Mouse (Mus musculus): Measurements from ENCODE around the gene Sema3f. TPM values are rescaled to one million over a fixed set of nuclear protein-coding genes. Genes with fewer than 3 reads are reported as not detected.

The Sema3f gene
- polyA plus RNA-seq, 1 experiment = 1.4 TPM

DNA sequence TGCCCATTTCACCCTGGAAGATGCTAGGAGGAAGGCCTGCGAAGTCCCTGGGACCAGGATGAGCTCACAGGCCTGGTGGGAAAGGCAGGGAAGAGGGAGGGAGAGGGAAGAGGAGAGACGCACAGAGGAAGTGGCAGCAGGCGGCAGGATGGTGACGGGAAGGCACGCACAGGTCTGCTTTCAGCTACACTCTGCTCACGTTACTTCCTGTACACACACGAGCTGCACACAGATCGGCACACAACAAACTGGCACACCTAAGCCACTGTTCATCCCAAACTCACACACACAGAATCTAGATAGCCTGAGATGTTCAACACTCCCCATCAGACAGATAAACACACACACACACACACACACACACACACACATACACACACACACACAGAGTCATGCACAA, 19.9 kb downstream of the Sema3f start:
- H3K4me2 ChIP-seq (ENCODE audit: low read depth) = no peak overlapping the region
- no peaks in the 10 kb centered on the region for H3K36me3 ChIP-seq (ENCODE audit: control insufficient read depth, insufficient read depth)
- peaks cover 47% of the 10 kb centered on the region for H3K27me3 ChIP-seq (ENCODE audit: control insufficient read depth, insufficient read depth, insufficient read length)
- H3ac ChIP-seq (ENCODE audit: control insufficient read depth, insufficient read length) = no peak overlapping the region
- H3K79me2 ChIP-seq (ENCODE audit: control insufficient read depth, insufficient read depth) = no peaks in the 10 kb centered on the region
- TF ChIP-seq SRF (IDR thresholded peaks at IDR 0.05; ENCODE audit: control insufficient read depth, insufficient read length, low read depth) = no peak
- no peak for TF ChIP-seq MYOG (IDR thresholded peaks at IDR 0.05; ENCODE audit: control insufficient read depth in 1 of 3, insufficient read depth in 1 of 3, insufficient read length in 2 of 3, low read depth in 2 of 3)
- no peak for TF ChIP-seq CEBPB (IDR thresholded peaks at IDR 0.05; ENCODE audit: insufficient read depth, poor library complexity, severe bottlenecking)
- no peak for TF ChIP-seq MYOD1 (IDR thresholded peaks at IDR 0.05; ENCODE audit: control insufficient read depth in 1 of 3, insufficient read length in 2 of 3, low read depth in 2 of 3)
- TF ChIP-seq MAX (IDR thresholded peaks at IDR 0.05; ENCODE audit: low read depth) = no peak
- no peak overlapping the region for H3K4me3 ChIP-seq

- Histone ChIP-seq H3K27me3 (ENCODE audit: control insufficient read depth, insufficient read depth, insufficient read length) (peaks cover 61% of the 10 kb centered on the region), H3ac (ENCODE audit: control insufficient read depth, insufficient read length) (no peak overlapping the region), H3K4me3 (no peak overlapping the region), H3K79me2 (ENCODE audit: control insufficient read depth, insufficient read depth) (no peaks in the 10 kb centered on the region), H3K4me2 (ENCODE audit: low read depth) (no peak overlapping the region), H3K36me3 (ENCODE audit: control insufficient read depth, insufficient read depth) (no peaks in the 10 kb centered on the region)
- TF ChIP-seq E2F4 (IDR thresholded peaks at IDR 0.05; ENCODE audit: insufficient read depth) (no peak), MAX (IDR thresholded peaks at IDR 0.05; ENCODE audit: low read depth) (no peak), MYOD1 (IDR thresholded peaks at IDR 0.05; ENCODE audit: control insufficient read depth in 1 of 3, insufficient read length in 2 of 3, low read depth in 2 of 3) (no peak), REST (IDR thresholded peaks at IDR 0.05; ENCODE audit: insufficient read depth, insufficient read length) (no peak), SRF (IDR thresholded peaks at IDR 0.05; ENCODE audit: control insufficient read depth, insufficient read length, low read depth) (no peak), TCF12 (IDR thresholded peaks at IDR 0.05; ENCODE audit: insufficient read depth, poor library complexity, severe bottlenecking) (no peak), CEBPB (IDR thresholded peaks at IDR 0.05; ENCODE audit: insufficient read depth, poor library complexity, severe bottlenecking) (no peak), POLR2AphosphoS2 (IDR thresholded peaks at IDR 0.05; ENCODE audit: insufficient read length, low read depth) (no peak), USF1 (IDR thresholded peaks at IDR 0.05; ENCODE audit: low read depth) (no peak), POLR2A (IDR thresholded peaks at IDR 0.05; ENCODE audit: insufficient read length, low read depth) (no peak), MYOG (IDR thresholded peaks at IDR 0.05; ENCODE audit: control insufficient read depth in 1 of 3, insufficient read depth in 1 of 3, insufficient read length in 2 of 3, low read depth in 2 of 3) (no peak), TCF3 (IDR thresholded peaks at IDR 0.05; ENCODE audit: insufficient read length, low read depth) (no peak)
These were observed 21.3 kb downstream of the Sema3f start for GRCm38 (mm10) chr9:107688939-107689338.

- TF ChIP-seq TCF12 (IDR thresholded peaks at IDR 0.05; ENCODE audit: insufficient read depth, poor library complexity, severe bottlenecking) = no peak
- TF ChIP-seq POLR2A (IDR thresholded peaks at IDR 0.05; ENCODE audit: insufficient read length, low read depth) = no peak
- no peak for TF ChIP-seq MYOD1 (IDR thresholded peaks at IDR 0.05; ENCODE audit: control insufficient read depth in 1 of 3, insufficient read length in 2 of 3, low read depth in 2 of 3)
- TF ChIP-seq SRF (IDR thresholded peaks at IDR 0.05; ENCODE audit: control insufficient read depth, insufficient read length, low read depth) = no peak
- no peak for TF ChIP-seq MYOG (IDR thresholded peaks at IDR 0.05; ENCODE audit: control insufficient read depth in 1 of 3, insufficient read depth in 1 of 3, insufficient read length in 2 of 3, low read depth in 2 of 3)
- no peak for TF ChIP-seq CEBPB (IDR thresholded peaks at IDR 0.05; ENCODE audit: insufficient read depth, poor library complexity, severe bottlenecking)
- no peak for TF ChIP-seq TCF3 (IDR thresholded peaks at IDR 0.05; ENCODE audit: insufficient read length, low read depth)
- TF ChIP-seq MAX (IDR thresholded peaks at IDR 0.05; ENCODE audit: low read depth) = no peak
- no peak for TF ChIP-seq USF1 (IDR thresholded peaks at IDR 0.05; ENCODE audit: low read depth)
- no peak for TF ChIP-seq POLR2AphosphoS2 (IDR thresholded peaks at IDR 0.05; ENCODE audit: insufficient read length, low read depth)
- TF ChIP-seq E2F4 (IDR thresholded peaks at IDR 0.05; ENCODE audit: insufficient read depth) = no peak
- TF ChIP-seq REST (IDR thresholded peaks at IDR 0.05; ENCODE audit: insufficient read depth, insufficient read length) = no peak
- Histone ChIP-seq H3K36me3 (ENCODE audit: control insufficient read depth, insufficient read depth) (no peaks in the 10 kb centered on the region), H3K27me3 (ENCODE audit: control insufficient read depth, insufficient read depth, insufficient read length) (peaks cover 62% of the 10 kb centered on the region), H3K79me2 (ENCODE audit: control insufficient read depth, insufficient read depth) (no peaks in the 10 kb centered on the region), H3ac (ENCODE audit: control insufficient read depth, insufficient read length) (no peak overlapping the region), H3K4me3 (no peak overlapping the region), H3K4me2 (ENCODE audit: low read depth) (no peak overlapping the region)
These were observed 21.9 kb downstream of the Sema3f start for GRCm38 (mm10) chr9:107688415-107688814.

GRCm38 (mm10) chr9:107685231-107685981, 24.9 kb downstream of the Sema3f start:
- Histone ChIP-seq H3K79me2 (ENCODE audit: control insufficient read depth, insufficient read depth) (no peaks in the 10 kb centered on the region), H3ac (ENCODE audit: control insufficient read depth, insufficient read length) (no peak overlapping the region), H3K36me3 (ENCODE audit: control insufficient read depth, insufficient read depth) (no peaks in the 10 kb centered on the region), H3K4me3 (no peak overlapping the region), H3K4me2 (ENCODE audit: low read depth) (no peak overlapping the region), H3K27me3 (ENCODE audit: control insufficient read depth, insufficient read depth, insufficient read length) (peaks cover 62% of the 10 kb centered on the region)
- TF ChIP-seq MYOD1 (IDR thresholded peaks at IDR 0.05; ENCODE audit: control insufficient read depth in 1 of 3, insufficient read length in 2 of 3, low read depth in 2 of 3) = peak in 1 of 3 experiments; percentile 33
- TF ChIP-seq REST (IDR thresholded peaks at IDR 0.05; ENCODE audit: insufficient read depth, insufficient read length) = no peak

DNA sequence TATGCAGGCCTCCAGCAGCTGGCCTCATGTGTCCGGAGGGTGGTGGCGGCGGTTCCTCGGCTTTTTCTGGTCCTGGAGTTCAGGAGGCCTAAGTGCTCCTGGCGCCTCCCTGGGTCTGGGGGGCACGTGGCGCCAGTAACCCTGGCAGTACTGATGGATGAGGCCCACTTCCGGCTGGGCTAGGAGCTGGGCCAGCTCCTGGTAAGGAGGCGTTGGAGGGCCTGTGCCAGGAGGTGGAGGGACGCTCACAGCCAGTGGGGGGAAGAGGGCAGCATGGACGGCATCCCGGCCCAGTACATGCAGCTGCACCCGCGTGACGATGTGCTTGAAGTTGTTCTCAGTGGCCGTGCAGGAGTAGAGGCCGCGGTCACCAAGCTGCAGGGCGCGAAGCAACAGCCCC, 27.9 kb downstream of the Sema3f start:
- H3K27me3 ChIP-seq (ENCODE audit: control insufficient read depth, insufficient read depth, insufficient read length) = peaks cover 59% of the 10 kb centered on the region
- no peak overlapping the region for H3K4me2 ChIP-seq (ENCODE audit: low read depth)
- no peak for TF ChIP-seq MAX (IDR thresholded peaks at IDR 0.05; ENCODE audit: low read depth)
- H3ac ChIP-seq (ENCODE audit: control insufficient read depth, insufficient read length) = no peak overlapping the region
- H3K79me2 ChIP-seq (ENCODE audit: control insufficient read depth, insufficient read depth) = no peaks in the 10 kb centered on the region
- H3K4me3 ChIP-seq = no peak overlapping the region
- H3K36me3 ChIP-seq (ENCODE audit: control insufficient read depth, insufficient read depth) = no peaks in the 10 kb centered on the region

Measured in myocyte (in vitro differentiated cells).